Mouse (Mus musculus) splenic B cell, adult 2 months (primary cell): ENCODE measurements around the gene Ephb1.

Source experiments
- DNase-seq: peaks from one replicate; pipeline ENCODE4 v3.0.0-alpha.2; 2011; ENCODE audit warnings: low read depth, low spot score
- H3K27me3 ChIP-seq: 2 replicates; pipeline ENCODE4 v1.6.1; 2012; ENCODE audit warnings: mild to moderate bottlenecking, low read length, moderate library complexity, mixed read lengths; ENCODE audit not compliant: control insufficient read depth, poor library complexity, insufficient read depth, severe bottlenecking
- H3K36me3 ChIP-seq: 2 replicates; pipeline ENCODE4 v1.6.1; 2012; ENCODE audit warnings: mild to moderate bottlenecking, low read length, moderate library complexity, mixed read lengths; ENCODE audit not compliant: control insufficient read depth, poor library complexity, insufficient read depth, severe bottlenecking

Gene Ephb1

DNA sequence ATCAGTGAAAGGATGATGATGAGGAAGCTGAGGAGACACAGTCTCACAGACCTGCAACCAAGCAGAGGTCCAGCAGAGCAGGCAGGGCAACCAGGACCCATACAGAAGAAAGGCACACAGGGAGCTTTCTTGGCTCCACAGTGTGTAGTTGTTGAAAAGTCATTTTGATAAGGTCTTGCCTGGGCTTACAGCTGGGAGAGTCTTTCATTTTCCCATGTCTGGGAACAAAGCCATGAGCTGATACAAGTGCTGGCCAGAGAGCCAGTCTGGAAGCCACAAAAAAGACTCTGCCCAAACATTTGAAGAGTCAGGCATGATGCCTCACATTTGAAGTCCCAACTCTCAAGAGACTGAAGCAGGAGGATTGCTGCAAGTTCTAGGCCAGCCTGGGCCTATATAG is 339.0 kb downstream of the Ephb1 start:
- no peaks in the 10 kb centered on the region for H3K27me3 ChIP-seq
- no peaks in the 10 kb centered on the region for H3K36me3 ChIP-seq
- no peak for DNase-seq

DNA sequence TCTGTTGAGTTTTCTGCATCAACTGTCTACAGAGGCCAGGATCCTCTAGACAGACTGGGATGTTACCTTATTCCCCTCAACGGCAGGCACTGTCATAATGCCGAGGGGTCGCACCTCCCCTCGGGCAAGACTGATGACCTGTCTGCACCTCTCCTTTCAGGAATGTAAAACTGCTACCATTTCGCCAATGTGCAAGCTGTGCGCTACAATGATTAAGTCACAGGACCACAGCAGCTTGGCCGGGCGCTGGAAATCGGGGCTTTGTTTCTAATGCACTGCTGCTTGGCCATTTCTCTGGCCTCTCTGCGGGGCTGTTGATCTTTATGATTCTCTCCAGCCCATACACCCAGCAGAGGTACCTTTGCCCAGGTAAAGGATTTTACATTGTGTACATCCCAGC is 346.8 kb downstream of the Ephb1 start:
- Histone ChIP-seq H3K36me3 (no peaks in the 10 kb centered on the region), H3K27me3 (no peaks in the 10 kb centered on the region)
- no peak for DNase-seq

DNA sequence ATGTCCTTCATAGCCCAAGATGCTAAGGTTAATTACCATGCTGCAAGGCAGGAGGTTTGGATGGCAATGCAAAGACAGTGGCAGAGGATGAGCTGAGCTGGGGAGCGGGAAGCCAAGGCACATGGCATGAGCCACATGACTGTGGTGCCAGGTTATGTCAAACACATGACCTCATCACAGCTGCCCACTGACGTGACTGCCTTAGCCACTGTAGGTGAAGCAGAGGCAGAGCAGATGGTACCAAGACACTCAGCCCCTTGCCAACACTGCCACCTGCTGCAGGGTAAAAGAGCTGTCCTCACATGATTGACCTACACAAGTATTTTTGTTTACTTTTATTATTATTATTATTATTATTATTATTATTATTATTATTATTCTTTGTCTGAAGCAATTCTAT is 348.0 kb downstream of the Ephb1 start:
- Histone ChIP-seq H3K36me3 (no peaks in the 10 kb centered on the region), H3K27me3 (no peaks in the 10 kb centered on the region)
- DNase-seq: no peak

DNA sequence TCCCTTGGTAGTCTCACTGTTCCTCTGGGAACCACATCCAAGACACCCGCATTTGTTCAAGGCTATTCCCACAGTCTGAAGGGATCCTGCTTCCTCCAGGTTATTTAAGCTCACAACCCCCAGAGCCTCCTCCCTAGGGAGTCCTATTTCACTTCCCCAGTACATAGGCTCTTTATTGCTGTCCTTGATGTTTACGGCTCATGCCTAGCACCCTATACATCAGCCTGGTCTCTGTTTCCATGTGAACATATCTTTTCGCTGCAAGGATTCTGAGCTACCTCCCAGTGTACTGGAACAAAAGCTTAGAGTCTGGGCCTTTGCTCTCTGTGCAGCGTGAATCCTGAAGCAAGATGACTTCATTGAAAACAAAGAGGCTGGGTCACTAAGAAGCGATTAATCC is 351.6 kb downstream of the Ephb1 start:
- no peak for DNase-seq
- Histone ChIP-seq H3K36me3 (no peaks in the 10 kb centered on the region), H3K27me3 (no peaks in the 10 kb centered on the region)

DNA sequence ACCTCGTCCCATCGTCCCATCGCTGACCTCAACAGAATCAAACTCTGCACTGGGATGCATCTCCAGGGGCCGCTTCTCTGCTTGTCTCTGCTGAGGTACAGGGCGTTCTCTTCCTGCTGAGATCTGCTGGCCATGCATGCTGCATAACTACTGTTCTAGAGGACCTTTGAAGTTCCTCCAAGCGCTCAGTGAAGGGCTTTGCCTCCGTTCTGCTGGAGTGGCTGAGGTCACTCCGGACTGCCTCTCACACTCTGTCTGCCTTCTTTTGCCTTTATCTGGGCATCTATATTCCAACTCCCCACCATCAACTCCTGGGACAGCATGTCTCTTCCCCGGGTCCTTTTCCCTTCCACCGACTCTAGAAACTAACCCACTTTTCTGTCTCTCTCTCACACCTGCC is 352.3 kb downstream of the Ephb1 start:
- no peak for DNase-seq
- H3K27me3 ChIP-seq: no peaks in the 10 kb centered on the region
- no peaks in the 10 kb centered on the region for H3K36me3 ChIP-seq

DNA sequence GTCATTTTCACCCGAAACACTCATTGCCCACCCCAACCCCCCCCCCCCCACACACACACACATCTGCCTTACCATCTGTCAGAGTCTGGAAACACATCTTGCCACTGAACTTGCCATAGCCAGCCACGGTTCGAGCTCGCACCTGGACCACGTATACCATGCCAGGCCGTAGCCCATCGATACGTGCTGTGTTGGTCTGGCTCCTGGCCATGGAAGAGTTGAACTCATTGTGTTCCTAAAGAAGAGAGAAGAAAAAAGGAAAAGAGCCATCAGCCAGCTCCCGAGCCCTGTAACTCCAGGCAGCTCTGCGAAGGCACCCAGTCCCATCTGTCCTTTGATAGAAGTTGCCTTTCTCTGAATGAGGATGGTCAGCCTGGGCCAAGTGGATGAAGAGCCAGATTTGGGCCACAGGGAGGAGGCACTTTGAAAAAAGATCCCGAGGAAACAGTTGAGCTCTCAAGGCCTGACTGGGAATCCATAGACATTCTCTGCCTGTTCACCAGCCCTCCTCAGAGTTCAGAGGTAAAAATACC is 352.8 kb downstream of the Ephb1 start:
- Histone ChIP-seq H3K27me3 (no peaks in the 10 kb centered on the region), H3K36me3 (no peaks in the 10 kb centered on the region)
- DNase-seq: no peak

DNA sequence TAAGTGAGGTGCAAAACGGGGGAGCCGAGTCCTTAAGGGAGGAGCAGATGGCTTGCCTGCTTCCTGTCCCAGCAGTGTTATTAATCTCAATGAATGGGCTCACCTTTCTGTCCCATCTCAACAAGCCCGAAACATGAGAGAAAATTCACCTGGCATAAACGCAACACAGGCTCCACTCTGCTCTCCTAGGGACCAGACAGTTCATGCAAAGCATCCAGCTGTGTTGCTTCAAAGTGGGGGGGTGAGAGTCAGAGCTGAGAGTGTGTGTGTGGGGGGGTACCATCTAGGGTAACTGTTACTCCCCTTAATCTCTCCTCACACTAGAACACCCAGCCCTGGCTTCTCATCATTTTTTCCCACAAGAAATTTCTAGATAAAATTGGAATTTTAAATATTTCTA is 354.8 kb downstream of the Ephb1 start:
- DNase-seq: no peak
- Histone ChIP-seq H3K27me3 (no peaks in the 10 kb centered on the region), H3K36me3 (no peaks in the 10 kb centered on the region)

DNA sequence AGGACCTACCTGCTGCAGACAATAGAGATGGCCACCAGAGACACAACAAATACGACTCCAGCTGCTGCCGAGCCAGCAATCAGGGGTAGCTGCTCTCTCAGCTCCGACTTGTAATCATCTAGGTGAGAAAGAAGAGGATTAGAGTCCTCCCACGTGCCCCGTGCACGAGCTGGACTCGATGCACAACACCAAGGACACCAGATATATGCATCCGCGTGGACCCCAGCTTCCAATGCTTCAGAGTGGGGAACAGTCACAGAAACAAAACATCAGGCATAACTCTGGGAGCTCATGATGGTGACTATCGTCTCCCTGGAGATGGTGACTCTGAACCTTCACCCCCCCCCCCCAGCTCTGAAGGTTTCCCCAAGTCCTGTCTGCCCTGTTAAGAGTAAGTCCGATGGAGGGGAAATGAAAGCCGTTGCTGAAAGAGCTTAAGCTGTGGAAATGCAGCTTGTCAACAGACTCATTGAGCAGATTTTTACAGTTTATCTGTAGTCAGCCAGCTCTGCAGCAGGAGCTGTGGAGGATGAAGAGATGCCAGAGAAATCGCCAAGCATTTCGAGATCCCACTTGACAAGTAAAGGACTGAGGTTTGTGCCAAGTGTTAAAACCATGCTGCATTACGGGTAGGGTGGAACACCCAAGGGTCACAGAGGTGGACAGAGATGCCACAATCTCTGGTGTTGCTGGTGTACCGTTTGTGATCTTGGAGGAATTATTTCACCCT is 357.6 kb downstream of the Ephb1 start:
- no peaks in the 10 kb centered on the region for H3K27me3 ChIP-seq
- no peak for DNase-seq
- no peaks in the 10 kb centered on the region for H3K36me3 ChIP-seq

DNA sequence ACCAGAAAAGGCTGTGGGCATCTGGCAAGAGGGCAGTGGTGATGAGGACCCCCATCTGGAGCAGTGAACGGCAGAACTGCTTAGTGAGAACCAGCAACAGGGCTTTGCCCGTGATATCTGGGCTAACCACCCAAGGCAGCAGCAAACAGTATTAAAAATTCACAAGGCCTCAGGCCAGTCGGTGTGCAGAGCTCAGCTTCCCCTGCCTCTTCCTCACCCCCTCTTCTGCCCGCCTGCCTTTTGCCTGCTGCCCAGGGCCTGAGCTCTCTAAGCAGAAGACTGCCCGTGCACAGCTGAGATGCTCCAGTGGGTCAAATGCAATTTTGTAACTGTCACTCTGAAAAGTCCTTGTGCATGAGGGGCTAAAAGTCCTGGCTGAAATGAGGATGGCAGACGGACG is 358.3 kb downstream of the Ephb1 start:
- Histone ChIP-seq H3K36me3 (no peaks in the 10 kb centered on the region), H3K27me3 (no peaks in the 10 kb centered on the region)
- DNase-seq: no peak

DNA sequence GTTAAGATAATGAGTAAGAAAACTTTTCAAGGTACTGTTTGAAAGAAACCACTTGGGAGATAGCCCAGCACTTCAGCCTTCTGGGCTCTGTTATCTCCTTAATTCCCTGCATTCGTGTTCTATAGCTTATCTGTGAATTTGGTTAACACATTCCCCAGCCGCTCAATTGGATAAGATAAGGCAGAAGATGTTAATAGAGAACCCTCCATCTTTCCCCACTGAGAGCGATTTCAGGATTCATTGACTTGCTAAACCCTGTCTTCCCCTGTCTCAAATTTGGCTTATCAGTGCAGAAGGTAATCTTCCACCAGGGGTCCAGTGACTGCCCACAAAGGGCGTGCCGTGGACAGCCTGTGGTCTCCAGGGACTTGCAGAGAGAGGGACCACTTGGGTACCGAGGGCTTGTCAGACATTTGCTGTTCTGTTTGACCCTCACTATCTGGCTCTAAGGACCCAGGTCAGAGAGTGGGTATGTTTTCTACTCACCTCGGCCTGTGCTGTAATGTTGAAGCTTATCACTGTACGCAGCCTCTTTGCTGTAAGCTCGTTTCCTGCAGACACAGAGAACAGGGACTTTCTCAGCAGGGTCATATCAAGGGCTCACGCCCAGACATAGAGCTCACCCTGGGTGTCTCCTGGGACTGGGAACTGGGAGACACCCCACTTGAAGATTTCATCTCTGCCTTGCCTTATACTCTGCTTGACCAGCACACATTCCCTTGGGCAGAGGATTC is 358.9 kb downstream of the Ephb1 start:
- no peak for DNase-seq

DNA sequence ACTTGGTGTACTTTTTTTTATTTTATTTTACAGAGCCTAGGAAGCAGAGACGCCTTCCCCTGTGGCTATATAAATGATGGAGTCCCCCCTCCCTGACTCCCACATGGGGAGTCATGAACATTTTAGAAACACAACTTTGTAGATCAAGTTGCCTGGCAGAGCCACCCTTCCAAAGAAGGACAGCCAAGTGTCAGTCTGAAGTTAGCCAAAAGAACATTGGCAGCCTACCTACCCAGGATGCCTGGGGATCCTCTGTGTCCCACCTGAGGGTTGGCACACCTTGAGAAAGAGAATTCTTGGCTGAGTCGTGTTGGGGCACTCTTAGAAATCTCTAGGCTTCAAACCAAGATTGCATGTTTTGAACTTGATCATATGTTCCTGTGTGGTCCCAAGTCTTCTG is 360.4 kb downstream of the Ephb1 start:
- H3K36me3 ChIP-seq: no peaks in the 10 kb centered on the region
- no peak for DNase-seq
- no peaks in the 10 kb centered on the region for H3K27me3 ChIP-seq

More for the DNA sequence above, 358.9 kb downstream of the Ephb1 start:
- Histone ChIP-seq H3K27me3 (no peaks in the 10 kb centered on the region), H3K36me3 (no peaks in the 10 kb centered on the region)

DNA sequence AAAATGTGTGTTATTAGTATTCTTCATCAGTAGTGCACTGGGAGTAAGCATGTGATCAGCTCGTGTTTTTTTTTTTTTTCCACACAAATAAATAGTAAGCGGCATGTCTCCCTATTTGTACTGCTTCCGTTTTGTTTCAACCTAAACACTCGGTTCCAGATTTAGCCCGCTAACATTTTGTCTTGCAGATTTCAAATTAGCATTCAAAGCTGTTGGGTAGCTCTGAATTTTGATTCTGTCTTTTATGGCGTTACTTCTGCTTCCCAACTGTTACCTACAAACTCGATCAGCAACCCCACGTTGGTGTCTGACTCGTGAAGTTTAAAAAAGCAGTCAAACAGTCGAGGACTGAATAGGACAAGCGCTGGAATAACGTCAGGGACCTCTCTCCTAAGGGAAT is 363.7 kb downstream of the Ephb1 start:
- no peaks in the 10 kb centered on the region for H3K27me3 ChIP-seq
- no peaks in the 10 kb centered on the region for H3K36me3 ChIP-seq
- no peak for DNase-seq

DNA sequence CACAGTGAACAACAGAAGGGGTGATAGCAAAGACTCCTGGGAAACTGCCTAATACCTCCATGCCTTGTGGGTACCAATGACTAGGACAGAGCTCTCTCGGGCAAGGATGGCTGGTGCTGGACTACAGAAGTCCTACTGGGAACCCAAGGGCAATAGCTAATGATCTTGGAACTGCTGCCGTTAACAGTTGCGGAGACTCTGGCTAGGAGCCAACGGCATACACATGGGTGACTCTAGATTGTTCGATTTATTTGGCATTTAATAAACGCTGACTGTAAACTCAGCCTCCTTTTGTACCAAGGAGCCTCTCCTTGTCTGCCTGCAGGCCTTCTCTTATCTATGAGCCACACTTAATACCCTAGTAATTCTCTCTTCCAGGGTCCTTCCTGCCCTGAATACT is 364.5 kb downstream of the Ephb1 start:
- DNase-seq: no peak
- no peaks in the 10 kb centered on the region for H3K27me3 ChIP-seq
- H3K36me3 ChIP-seq: no peaks in the 10 kb centered on the region

DNA sequence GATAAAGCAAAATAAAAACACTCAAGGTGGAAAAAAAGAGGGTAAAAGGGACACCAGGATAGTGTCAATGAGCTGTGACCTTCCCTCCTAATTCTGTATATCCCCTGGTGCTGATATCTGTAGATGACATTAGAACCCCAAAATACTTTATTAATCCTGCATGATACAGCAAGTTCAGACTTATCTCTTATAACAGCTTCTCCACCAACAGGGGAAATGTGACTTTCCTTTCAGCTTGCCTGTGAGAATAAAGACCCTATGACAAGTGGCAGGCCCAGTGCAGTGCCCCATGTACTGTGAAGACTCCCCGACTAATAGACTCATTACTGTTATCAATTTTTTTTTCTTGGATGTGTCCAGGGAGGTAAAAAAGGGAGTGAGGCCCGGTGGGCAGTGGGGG is 367.6 kb downstream of the Ephb1 start:
- H3K27me3 ChIP-seq: no peaks in the 10 kb centered on the region
- DNase-seq: no peak
- H3K36me3 ChIP-seq: no peaks in the 10 kb centered on the region

DNA sequence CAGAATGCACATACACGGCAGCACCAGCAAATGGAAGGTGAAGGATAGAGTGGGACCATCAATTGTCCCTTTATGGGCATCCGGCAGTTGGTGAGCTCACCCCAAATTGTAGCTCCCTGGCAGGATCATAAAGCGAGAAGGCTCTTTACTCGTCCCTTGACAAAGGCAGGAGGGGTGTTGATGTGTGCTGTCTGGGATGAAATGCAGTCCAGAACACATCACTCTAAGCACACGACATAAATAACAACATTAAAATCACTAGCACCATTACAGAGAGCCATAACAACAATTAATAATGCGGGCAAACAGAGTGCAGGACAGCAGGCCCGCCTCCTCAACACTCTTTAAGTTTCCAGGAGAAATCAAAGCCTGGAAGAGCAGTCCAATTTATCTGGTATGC is 372.1 kb downstream of the Ephb1 start:
- no peaks in the 10 kb centered on the region for H3K27me3 ChIP-seq
- DNase-seq: no peak
- no peaks in the 10 kb centered on the region for H3K36me3 ChIP-seq
